Mouse (Mus musculus): Measurements from ENCODE around the gene Supt6. TPM values are rescaled to one million over a fixed set of nuclear protein-coding genes. Genes with fewer than 3 reads are reported as not detected.

The Supt6 gene
- polyA plus RNA-seq, 1 experiment, result 14.8 TPM

- DNase-seq (ENCODE audit: low read depth), result no peak
These were observed 62.6 kb downstream of the Supt6 start, which contains the start of gene Rpl23a for GRCm38 (mm10) chr11:78182961-78183844. Gene Rpl23a (minus strand): TSS chr11:78183584.

- no peak for DNase-seq (ENCODE audit: low read depth)
These were observed 63.3 kb downstream of the Supt6 start for GRCm38 (mm10) chr11:78182450-78182849.

- DNase-seq (ENCODE audit: low read depth), result no peak
These were observed 63.9 kb downstream of the Supt6 start for GRCm38 (mm10) chr11:78181830-78182357.

GRCm38 (mm10) chr11:78180081-78180761, 65.6 kb downstream of the Supt6 start:
- DNase-seq (ENCODE audit: low read depth), result no peak

GRCm38 (mm10) chr11:78179438-78179999, 66.3 kb downstream of the Supt6 start:
- no peak for DNase-seq (ENCODE audit: low read depth)

GRCm38 (mm10) chr11:78178859-78179437, 66.8 kb downstream of the Supt6 start:
- DNase-seq (ENCODE audit: low read depth), result no peak

GRCm38 (mm10) chr11:78177903-78178858, 67.6 kb downstream of the Supt6 start:
- no peak for DNase-seq (ENCODE audit: low read depth)

- no peak for DNase-seq (ENCODE audit: low read depth)
These were observed 68.3 kb downstream of the Supt6 start for GRCm38 (mm10) chr11:78177437-78177836.

- no peak for DNase-seq (ENCODE audit: low read depth)
These were observed 68.9 kb downstream of the Supt6 start for GRCm38 (mm10) chr11:78176905-78177331.

- no peak for DNase-seq (ENCODE audit: low read depth)
These were observed 69.4 kb downstream of the Supt6 start, which contains the start of the genes Nek8 and Tlcd1 for GRCm38 (mm10) chr11:78176402-78176862. Gene Nek8 (minus strand): TSS chr11:78176675. Gene Tlcd1 (plus strand): TSS chr11:78176711.

- DNase-seq (ENCODE audit: low read depth), result no peak
These were observed 69.9 kb downstream of the Supt6 start for GRCm38 (mm10) chr11:78175771-78176401.

GRCm38 (mm10) chr11:78174506-78174905, 71.3 kb downstream of the Supt6 start:
- DNase-seq (ENCODE audit: low read depth), result no peak

GRCm38 (mm10) chr11:78172748-78173383, 72.9 kb downstream of the Supt6 start:
- DNase-seq (ENCODE audit: low read depth), result no peak

- no peak for DNase-seq (ENCODE audit: low read depth)
These were observed 73.6 kb downstream of the Supt6 start for GRCm38 (mm10) chr11:78172034-78172747.

GRCm38 (mm10) chr11:78171328-78171727, 74.5 kb downstream of the Supt6 start:
- no peak for DNase-seq (ENCODE audit: low read depth)

- no peak for DNase-seq (ENCODE audit: low read depth)
These were observed 75.5 kb downstream of the Supt6 start for GRCm38 (mm10) chr11:78170306-78170705.

GRCm38 (mm10) chr11:78168541-78169468, 77.0 kb downstream of the Supt6 start:
- no peak for DNase-seq (ENCODE audit: low read depth)

Measured in gonadal fat pad, adult 2 months (tissue).